Mouse (Mus musculus) thymus, adult 2 months (tissue): ENCODE measurements at regions not wholly inside any gene's neighbourhood (a gene's known extent, or its start where the extent isn't known, plus 50 kb on each side); places are given as distances from the start of the nearest gene placed in this dataset.
"Not testable (repeated sequence)": the region's sequence is repeated elsewhere in the genome, so short reads cannot be mapped to it uniquely, and the experiment has no call there.

Source experiments
- CTCF ChIP-seq: fragments of 200-500 bp; IDR thresholded peaks from 2 replicates; pipeline ENCODE4 v1.5.1; 2012; ENCODE audit warnings: mild to moderate bottlenecking, control low read depth, low read length, moderate library complexity, borderline replicate concordance; ENCODE audit not compliant: control insufficient read depth, poor library complexity, insufficient read depth; ENCODE audit errors: extremely low read depth
- POLR2A ChIP-seq: fragments of 200-500 bp; IDR thresholded peaks from 2 replicates; pipeline ENCODE4 v1.6.1; 2012; ENCODE audit warnings: mild to moderate bottlenecking, low read length, control low read depth, moderate library complexity; ENCODE audit not compliant: control insufficient read depth, poor library complexity, insufficient read depth; ENCODE audit errors: extremely low read depth

DNA sequence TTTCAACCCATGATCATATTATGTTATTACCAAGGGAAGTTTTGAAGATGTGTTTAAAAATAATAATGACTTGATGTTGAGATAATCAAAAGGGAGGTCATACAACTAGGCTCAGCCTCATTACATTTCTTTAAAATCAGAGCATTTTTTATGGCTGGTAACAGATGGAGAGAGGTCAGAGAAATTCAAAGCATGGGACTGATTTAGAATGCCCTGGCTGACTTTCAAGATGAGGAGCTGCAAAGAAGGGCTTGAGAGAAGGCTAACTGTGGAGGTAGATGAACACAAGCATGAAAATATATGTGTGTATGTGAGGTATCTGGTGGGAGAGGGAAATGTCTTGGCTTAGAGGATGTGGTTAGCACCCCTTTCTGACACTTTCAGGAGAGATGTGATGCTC lies 502.6 kb upstream of the Gdi2 start:
- TF ChIP-seq CTCF, POLR2A: not testable (repeated sequence)
